Mouse (Mus musculus): ENCODE data around the gene Zcwpw1. TPM values are rescaled to one million over a fixed set of nuclear protein-coding genes. Genes with fewer than 3 reads are reported as not detected.

The Zcwpw1 gene
- total and polyA plus RNA-seq, 2 experiments, result 1.7 to 3.3 TPM

DNA sequence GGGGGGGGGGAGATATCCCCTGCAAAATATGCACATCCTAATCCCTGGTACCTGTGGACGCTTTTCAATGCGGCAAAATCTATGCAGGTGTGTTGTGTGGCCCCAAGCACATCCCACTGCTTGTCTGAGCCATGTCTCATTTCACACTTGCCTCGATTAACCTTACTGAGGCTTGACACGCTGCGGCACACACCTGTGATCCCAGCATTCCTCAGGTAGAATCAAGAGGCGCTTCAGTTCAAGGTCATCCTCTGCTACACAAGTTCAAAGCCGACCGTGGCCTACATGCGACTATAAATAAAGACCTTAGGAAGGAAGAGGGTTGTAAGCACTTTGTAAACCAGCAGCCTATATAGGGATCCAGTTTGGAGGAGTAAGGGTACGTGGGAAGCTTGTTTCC is 45.5 kb upstream of the Zcwpw1 start:
- no peak overlapping the region for H3K4me3 ChIP-seq (ENCODE audit: insufficient read depth, low read depth, low read length)
- TF ChIP-seq POLR2A (IDR thresholded peaks at IDR 0.05; ENCODE audit: extremely low read depth, insufficient read depth, low read length) (no peak), CTCF (IDR thresholded peaks at IDR 0.05; ENCODE audit: low read depth, low read length) (no peak)

DNA sequence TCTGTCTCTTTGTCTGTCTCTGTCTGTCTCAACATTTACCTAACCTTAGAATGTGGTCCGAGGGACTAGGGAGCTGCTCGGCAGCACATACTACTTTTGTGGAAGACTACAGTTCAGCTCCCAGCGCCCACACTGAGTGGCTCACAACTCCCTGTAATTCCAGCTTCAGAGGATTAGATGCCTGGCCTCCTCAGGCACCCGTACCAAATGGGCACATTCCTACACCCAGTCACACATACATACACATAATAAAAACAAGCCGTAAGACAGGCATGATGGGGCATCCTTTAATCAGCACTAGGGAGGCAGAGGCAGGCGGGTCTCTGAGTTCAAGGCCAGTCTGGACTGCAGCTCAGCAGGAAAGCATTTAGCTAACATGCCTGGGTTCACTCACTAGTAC is 44.8 kb upstream of the Zcwpw1 start:
- Histone ChIP-seq H3K27me3 (ENCODE audit: control insufficient read depth, insufficient read depth, low read length) (no peaks in the 10 kb centered on the region), H3K36me3 (ENCODE audit: control insufficient read depth, insufficient read depth, low read length) (no peaks in the 10 kb centered on the region), H3K4me3 (ENCODE audit: insufficient read depth, low read depth, low read length) (no peak overlapping the region), H3K9ac (ENCODE audit: low read depth, low read length) (no peak overlapping the region), H3K79me2 (ENCODE audit: control insufficient read depth, insufficient read depth, low read length) (no peaks in the 10 kb centered on the region; the same call in 1 of the 2 replicates), H3K4me1 (ENCODE audit: control insufficient read depth, insufficient read depth, low read length) (no peaks in the 10 kb centered on the region), H3K27ac (replicated peaks; ENCODE audit: insufficient read depth, low read depth, low read length) (no peak overlapping the region)
- WGBS, result 94% methylated on average over 6 of the region's 6 CpGs
- no peak for DNase-seq (ENCODE audit: extremely low read depth, low read depth, low spot score)
- TF ChIP-seq CTCF (IDR thresholded peaks at IDR 0.05; ENCODE audit: low read depth, low read length), result no peak
- no peak for TF ChIP-seq POLR2A (IDR thresholded peaks at IDR 0.05; ENCODE audit: extremely low read depth, insufficient read depth, low read length)

More for the DNA sequence above, 45.5 kb upstream of the Zcwpw1 start:
- Histone ChIP-seq H3K27ac (replicated peaks; ENCODE audit: insufficient read depth, low read depth, low read length) (no peak overlapping the region), H3K27me3 (ENCODE audit: control insufficient read depth, insufficient read depth, low read length) (no peaks in the 10 kb centered on the region), H3K79me2 (ENCODE audit: control insufficient read depth, insufficient read depth, low read length) (no peaks in the 10 kb centered on the region), H3K4me1 (ENCODE audit: control insufficient read depth, insufficient read depth, low read length) (no peaks in the 10 kb centered on the region), H3K36me3 (ENCODE audit: control insufficient read depth, insufficient read depth, low read length) (no peaks in the 10 kb centered on the region), H3K9ac (ENCODE audit: low read depth, low read length) (no peak overlapping the region)
- 74% methylated on average over 10 of the region's 10 CpGs for WGBS
- no peak for DNase-seq (ENCODE audit: extremely low read depth, low read depth, low spot score)

DNA sequence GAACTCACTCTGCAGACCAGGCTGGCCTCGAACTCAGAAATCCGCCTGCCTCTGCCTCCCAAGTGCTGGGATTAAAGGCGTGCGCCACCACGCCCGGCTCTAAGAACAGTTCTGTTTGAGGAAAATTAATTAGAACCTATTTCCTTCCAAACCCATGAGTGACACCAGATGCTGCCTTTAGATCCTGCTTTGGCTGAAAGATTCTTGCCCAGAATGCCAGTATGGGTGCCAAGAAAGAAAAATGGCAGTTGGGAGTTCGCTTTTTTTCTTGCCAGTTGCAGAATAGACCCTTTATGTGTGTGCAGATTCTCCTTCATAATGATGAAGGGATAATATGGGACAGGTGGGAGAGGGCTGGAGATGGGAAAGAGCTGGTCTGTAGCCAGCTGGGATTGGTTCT is 43.4 kb upstream of the Zcwpw1 start:
- no peak overlapping the region for H3K9ac ChIP-seq (ENCODE audit: low read depth, low read length)
- TF ChIP-seq POLR2A (IDR thresholded peaks at IDR 0.05; ENCODE audit: extremely low read depth, insufficient read depth, low read length), result no peak
- no peak for TF ChIP-seq CTCF (IDR thresholded peaks at IDR 0.05; ENCODE audit: low read depth, low read length)
- H3K27ac ChIP-seq (replicated peaks; ENCODE audit: insufficient read depth, low read depth, low read length), result no peak overlapping the region
- no peaks in the 10 kb centered on the region for H3K27me3 ChIP-seq (ENCODE audit: control insufficient read depth, insufficient read depth, low read length)
- no peaks in the 10 kb centered on the region; the same call in 1 of the 2 replicates for H3K79me2 ChIP-seq (ENCODE audit: control insufficient read depth, insufficient read depth, low read length)
- no peaks in the 10 kb centered on the region for H3K36me3 ChIP-seq (ENCODE audit: control insufficient read depth, insufficient read depth, low read length)
- no peak overlapping the region for H3K4me3 ChIP-seq (ENCODE audit: insufficient read depth, low read depth, low read length)
- DNase-seq (ENCODE audit: extremely low read depth, low read depth, low spot score), result no peak
- WGBS, result 98% methylated on average over 7 of the region's 7 CpGs
- H3K4me1 ChIP-seq (ENCODE audit: control insufficient read depth, insufficient read depth, low read length), result no peaks in the 10 kb centered on the region

DNA sequence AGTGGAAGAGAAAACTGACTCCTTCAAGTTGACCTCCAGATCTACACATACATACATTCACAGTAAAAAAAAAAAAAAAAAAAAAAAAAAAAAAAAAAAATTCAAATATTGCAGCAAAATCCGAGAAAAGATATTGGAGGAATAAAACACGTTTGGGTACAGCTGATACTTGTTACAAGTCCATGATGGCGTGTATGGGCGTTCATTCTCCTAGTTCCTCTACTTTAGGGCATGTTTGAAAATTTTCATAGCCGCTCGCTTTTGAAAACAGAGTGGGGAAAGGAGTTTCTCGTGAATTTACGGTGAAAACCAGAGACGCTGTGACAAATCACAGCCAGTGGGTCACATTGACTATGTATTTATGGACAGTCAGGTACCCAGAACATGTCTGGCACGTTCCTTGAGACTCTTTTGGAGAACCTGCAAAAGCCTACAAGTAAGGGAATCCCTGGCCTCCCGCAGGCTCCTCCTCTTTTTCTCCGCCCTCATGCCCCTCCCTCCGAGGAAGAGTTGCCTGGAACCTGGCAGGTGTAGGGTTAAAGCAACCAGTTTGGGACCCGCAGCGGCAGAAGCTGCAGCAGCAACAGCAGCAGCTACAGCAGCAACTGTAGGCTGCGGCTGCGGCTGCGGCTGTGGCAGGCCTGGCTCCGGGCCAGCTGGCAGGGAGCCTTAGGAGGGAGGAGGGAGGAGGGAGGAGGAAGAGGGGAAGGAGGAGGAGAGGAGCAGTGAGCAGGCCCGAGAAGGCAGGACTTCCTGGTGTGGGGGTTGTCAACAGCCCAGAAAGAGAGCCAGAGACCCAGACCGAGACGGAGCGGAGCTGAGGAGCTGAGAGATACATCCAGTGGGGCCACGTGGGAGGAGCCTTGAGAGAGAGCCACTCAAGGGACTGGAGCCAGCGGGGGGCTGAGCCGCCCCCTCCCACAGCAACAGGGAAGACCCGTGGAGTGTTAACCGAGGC is 42.1 kb upstream of the Zcwpw1 start, which contains the start of gene Tsc22d4:
Gene Tsc22d4, plus strand, starts transcription at position 517 of the 958 bp plus-strand sequence.
- peak within 1 kb of the TSS; percentile 70 for H3K9ac ChIP-seq (ENCODE audit: low read depth, low read length)
- H3K27ac ChIP-seq (replicated peaks; ENCODE audit: insufficient read depth, low read depth, low read length), result peak within 1 kb of the TSS; percentile 67
- DNase-seq (ENCODE audit: extremely low read depth, low read depth, low spot score), result peak; percentile 67
- TF ChIP-seq POLR2A (IDR thresholded peaks at IDR 0.05; ENCODE audit: extremely low read depth, insufficient read depth, low read length) (peak; percentile 69; the same call in 1 of the 2 replicates), CTCF (IDR thresholded peaks at IDR 0.05; ENCODE audit: low read depth, low read length) (no peak)
- 5% methylated on average over 28 of the region's 28 CpGs for WGBS
- H3K27me3 ChIP-seq (ENCODE audit: control insufficient read depth, insufficient read depth, low read length), result no peaks in the 10 kb centered on the region
- peak within 1 kb of the TSS; percentile 77 for H3K4me3 ChIP-seq (ENCODE audit: insufficient read depth, low read depth, low read length)
- no peaks in the 10 kb centered on the region for H3K4me1 ChIP-seq (ENCODE audit: control insufficient read depth, insufficient read depth, low read length)
- no peaks in the 10 kb centered on the region for H3K36me3 ChIP-seq (ENCODE audit: control insufficient read depth, insufficient read depth, low read length)
- no peaks in the 10 kb centered on the region; the same call in 1 of the 2 replicates for H3K79me2 ChIP-seq (ENCODE audit: control insufficient read depth, insufficient read depth, low read length)

DNA sequence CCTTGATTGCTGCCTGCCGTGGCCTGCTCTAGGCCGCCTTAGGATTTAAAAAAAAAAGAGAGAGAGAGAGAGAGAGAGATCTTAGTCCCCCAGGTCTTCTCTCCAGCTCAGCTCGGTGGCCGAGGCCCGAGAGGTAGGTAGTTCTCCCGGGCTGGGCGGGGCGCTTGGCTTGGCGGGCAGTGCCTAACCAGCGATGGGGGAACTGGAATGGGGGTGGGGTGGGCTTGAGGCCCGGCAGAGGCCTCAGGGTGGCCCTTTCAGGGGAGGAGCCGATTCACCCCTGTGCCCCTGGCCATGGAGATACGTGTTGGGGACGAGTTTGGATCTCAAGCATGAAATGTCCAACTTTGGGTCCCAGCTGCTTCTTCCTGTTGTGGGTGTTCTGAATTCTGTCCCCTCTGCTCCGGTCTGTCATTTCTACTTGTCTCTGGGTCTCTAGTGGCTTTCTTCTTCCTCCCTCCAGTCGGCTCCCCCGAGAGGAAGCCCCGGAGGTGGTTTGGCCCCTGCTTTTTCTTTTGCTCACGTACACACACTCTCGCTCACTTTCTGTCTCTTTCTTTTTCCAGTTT is 41.2 kb upstream of the Zcwpw1 start:
- no peaks in the 10 kb centered on the region for H3K36me3 ChIP-seq (ENCODE audit: control insufficient read depth, insufficient read depth, low read length)
- no peaks in the 10 kb centered on the region; the same call in 1 of the 2 replicates for H3K79me2 ChIP-seq (ENCODE audit: control insufficient read depth, insufficient read depth, low read length)
- DNase-seq (ENCODE audit: extremely low read depth, low read depth, low spot score), result no peak
- peak overlapping the region; percentile 67 for H3K27ac ChIP-seq (replicated peaks; ENCODE audit: insufficient read depth, low read depth, low read length)
- no peaks in the 10 kb centered on the region for H3K4me1 ChIP-seq (ENCODE audit: control insufficient read depth, insufficient read depth, low read length)
- no peaks in the 10 kb centered on the region for H3K27me3 ChIP-seq (ENCODE audit: control insufficient read depth, insufficient read depth, low read length)
- peak overlapping the region; percentile 70 for H3K9ac ChIP-seq (ENCODE audit: low read depth, low read length)
- WGBS, result 1% methylated on average over 20 of the region's 20 CpGs
- TF ChIP-seq POLR2A (IDR thresholded peaks at IDR 0.05; ENCODE audit: extremely low read depth, insufficient read depth, low read length), result no peak
- no peak for TF ChIP-seq CTCF (IDR thresholded peaks at IDR 0.05; ENCODE audit: low read depth, low read length)
- H3K4me3 ChIP-seq (ENCODE audit: insufficient read depth, low read depth, low read length), result peak overlapping the region; percentile 77
